Mouse (Mus musculus): ENCODE data around the gene Gjc2. TPM values are rescaled to one million over a fixed set of nuclear protein-coding genes. Genes with fewer than 3 reads are reported as not detected.
"Not testable (repeated sequence)": the region's sequence is repeated elsewhere in the genome, so short reads cannot be mapped to it uniquely, and the experiment has no call there.

The Gjc2 gene
- polyA plus RNA-seq, 1 experiment from 2014 or later = not detected

- not testable (repeated sequence) for H3K27me3 ChIP-seq (ENCODE audit: control insufficient read depth, insufficient read depth, low read length); H3K4me2 ChIP-seq (ENCODE audit: low read depth); H3K4me3 ChIP-seq (ENCODE audit: low read depth, low read length); H3K9ac ChIP-seq (ENCODE audit: low read length); ATAC-seq (ENCODE audit: insufficient read depth, low FRiP score, low TSS enrichment); H3K4me1 ChIP-seq (ENCODE audit: control insufficient read depth, insufficient read depth, low read length); H3K27ac ChIP-seq (ENCODE audit: low read depth, low read length); H3K9me3 ChIP-seq (ENCODE audit: control insufficient read depth, low read length); DNase-seq (ENCODE audit: low spot score)
- H3K36me3 ChIP-seq (ENCODE audit: control insufficient read depth, insufficient read depth, low read length) = peaks cover 15% of the 10 kb centered on the region
- WGBS = 86% methylated on average over 9 of the region's 9 CpGs
Measured at GRCm38 (mm10) chr11:59211561-59211960, 28.5 kb upstream of the Gjc2 start.

GRCm38 (mm10) chr11:59210020-59210419 is 27.0 kb upstream of the Gjc2 start:
- Histone ChIP-seq H3K4me3 (ENCODE audit: low read depth, low read length) (no peak overlapping the region), H3K4me2 (ENCODE audit: low read depth) (no peak overlapping the region), H3K4me1 (ENCODE audit: control insufficient read depth, insufficient read depth, low read length) (0 out of 2 replicates have a peak, but pooled peaks cover 8% of the 10 kb centered on the region), H3K27ac (ENCODE audit: low read depth, low read length) (no peak overlapping the region), H3K9ac (ENCODE audit: low read length) (no peak overlapping the region), H3K9me3 (ENCODE audit: control insufficient read depth, low read length) (no peaks in the 10 kb centered on the region), H3K27me3 (ENCODE audit: control insufficient read depth, insufficient read depth, low read length) (no peaks in the 10 kb centered on the region), H3K36me3 (ENCODE audit: control insufficient read depth, insufficient read depth, low read length) (peaks cover 17% of the 10 kb centered on the region)
- ATAC-seq (ENCODE audit: insufficient read depth, low FRiP score, low TSS enrichment) (no peak), DNase-seq (ENCODE audit: low spot score) (no peak)
- WGBS = 88% methylated on average over 4 of the region's 4 CpGs

GRCm38 (mm10) chr11:59209580-59209979 is 26.6 kb upstream of the Gjc2 start:
- Histone ChIP-seq H3K4me1 (ENCODE audit: control insufficient read depth, insufficient read depth, low read length) (0 out of 2 replicates have a peak, but pooled peaks cover 8% of the 10 kb centered on the region), H3K9me3 (ENCODE audit: control insufficient read depth, low read length) (no peaks in the 10 kb centered on the region), H3K27me3 (ENCODE audit: control insufficient read depth, insufficient read depth, low read length) (no peaks in the 10 kb centered on the region), H3K27ac (ENCODE audit: low read depth, low read length) (no peak overlapping the region), H3K4me2 (ENCODE audit: low read depth) (no peak overlapping the region; the same call in 1 of the 2 replicates), H3K9ac (ENCODE audit: low read length) (no peak overlapping the region), H3K36me3 (ENCODE audit: control insufficient read depth, insufficient read depth, low read length) (peaks cover 17% of the 10 kb centered on the region), H3K4me3 (ENCODE audit: low read depth, low read length) (no peak overlapping the region; the same call in 1 of the 2 replicates)
- DNase-seq (ENCODE audit: low spot score) (no peak), ATAC-seq (ENCODE audit: insufficient read depth, low FRiP score, low TSS enrichment) (no peak)
- WGBS = 80% methylated on average over 5 of the region's 5 CpGs

- Histone ChIP-seq H3K4me2 (ENCODE audit: low read depth) (peak overlapping the region; percentile 82), H3K27ac (ENCODE audit: low read depth, low read length) (peak overlapping the region; percentile 50), H3K36me3 (ENCODE audit: control insufficient read depth, insufficient read depth, low read length) (peaks cover 17% of the 10 kb centered on the region), H3K9me3 (ENCODE audit: control insufficient read depth, low read length) (no peaks in the 10 kb centered on the region), H3K27me3 (ENCODE audit: control insufficient read depth, insufficient read depth, low read length) (no peaks in the 10 kb centered on the region), H3K9ac (ENCODE audit: low read length) (peak overlapping the region; percentile 60), H3K4me3 (ENCODE audit: low read depth, low read length) (peak overlapping the region; percentile 64), H3K4me1 (ENCODE audit: control insufficient read depth, insufficient read depth, low read length) (0 out of 2 replicates have a peak, but pooled peaks cover 8% of the 10 kb centered on the region)
- ATAC-seq (ENCODE audit: insufficient read depth, low FRiP score, low TSS enrichment) (peak; percentile 45), DNase-seq (ENCODE audit: low spot score) (peak; percentile 78)
- 12% methylated on average over 18 of the region's 18 CpGs for WGBS
Measured at GRCm38 (mm10) chr11:59209003-59209441, 26.0 kb upstream of the Gjc2 start.

- H3K27ac ChIP-seq (ENCODE audit: low read depth, low read length) = peak within 1 kb of the TSS; percentile 50
- peak within 1 kb of the TSS; percentile 60 for H3K9ac ChIP-seq (ENCODE audit: low read length)
- H3K4me3 ChIP-seq (ENCODE audit: low read depth, low read length) = peak within 1 kb of the TSS; percentile 64
- H3K4me1 ChIP-seq (ENCODE audit: control insufficient read depth, insufficient read depth, low read length) = 0 out of 2 replicates have a peak, but pooled peaks cover 8% of the 10 kb centered on the region
- H3K9me3 ChIP-seq (ENCODE audit: control insufficient read depth, low read length) = no peaks in the 10 kb centered on the region
- peak; percentile 87 for ATAC-seq (ENCODE audit: insufficient read depth, low FRiP score, low TSS enrichment)
- H3K27me3 ChIP-seq (ENCODE audit: control insufficient read depth, insufficient read depth, low read length) = no peaks in the 10 kb centered on the region
- peak within 1 kb of the TSS; percentile 82 for H3K4me2 ChIP-seq (ENCODE audit: low read depth)
- peaks cover 17% of the 10 kb centered on the region for H3K36me3 ChIP-seq (ENCODE audit: control insufficient read depth, insufficient read depth, low read length)
- under 1% methylated on average over 54 of the region's 67 CpGs for WGBS
- DNase-seq (ENCODE audit: low spot score) = peak; percentile 99
Measured at GRCm38 (mm10) chr11:59208153-59208831, 25.3 kb upstream of the Gjc2 start, which contains the start of gene 2310033P09Rik. Gene 2310033P09Rik (plus strand): TSS chr11:59208321.

- peak; percentile 97 for DNase-seq (ENCODE audit: low spot score)
- no peak within 1 kb of the TSS for H3K27ac ChIP-seq (ENCODE audit: low read depth, low read length)
- H3K4me1 ChIP-seq (ENCODE audit: control insufficient read depth, insufficient read depth, low read length) = peaks cover 12% of the 10 kb centered on the region
- WGBS = under 1% methylated on average over 63 of the region's 63 CpGs
- H3K4me2 ChIP-seq (ENCODE audit: low read depth) = peak within 1 kb of the TSS; percentile 77
- H3K9me3 ChIP-seq (ENCODE audit: control insufficient read depth, low read length) = no peaks in the 10 kb centered on the region
- peak within 1 kb of the TSS; percentile 73 for H3K9ac ChIP-seq (ENCODE audit: low read length)
- no peaks in the 10 kb centered on the region for H3K27me3 ChIP-seq (ENCODE audit: control insufficient read depth, insufficient read depth, low read length)
- ATAC-seq (ENCODE audit: insufficient read depth, low FRiP score, low TSS enrichment) = peak; percentile 92
- H3K36me3 ChIP-seq (ENCODE audit: control insufficient read depth, insufficient read depth, low read length) = peaks cover 2% of the 10 kb centered on the region; the same call in 1 of the 2 replicates
- peak within 1 kb of the TSS; percentile 82 for H3K4me3 ChIP-seq (ENCODE audit: low read depth, low read length)
Measured at GRCm38 (mm10) chr11:59202081-59202995, 19.3 kb upstream of the Gjc2 start, which contains the start of gene Mrpl55. Gene Mrpl55 (plus strand): TSS chr11:59202486.

- no peak for ATAC-seq (ENCODE audit: insufficient read depth, low FRiP score, low TSS enrichment)
- H3K4me1 ChIP-seq (ENCODE audit: control insufficient read depth, insufficient read depth, low read length) = peaks cover 12% of the 10 kb centered on the region
- no peaks in the 10 kb centered on the region for H3K27me3 ChIP-seq (ENCODE audit: control insufficient read depth, insufficient read depth, low read length)
- H3K4me3 ChIP-seq (ENCODE audit: low read depth, low read length) = peak overlapping the region; percentile 82
- WGBS = 36% methylated on average over 16 of the region's 16 CpGs
- no peak for DNase-seq (ENCODE audit: low spot score)
- peaks cover 2% of the 10 kb centered on the region; the same call in 1 of the 2 replicates for H3K36me3 ChIP-seq (ENCODE audit: control insufficient read depth, insufficient read depth, low read length)
- H3K4me2 ChIP-seq (ENCODE audit: low read depth) = peak overlapping the region; percentile 77
- no peaks in the 10 kb centered on the region for H3K9me3 ChIP-seq (ENCODE audit: control insufficient read depth, low read length)
- H3K27ac ChIP-seq (ENCODE audit: low read depth, low read length) = no peak overlapping the region
- peak overlapping the region; percentile 73 for H3K9ac ChIP-seq (ENCODE audit: low read length)
Measured at GRCm38 (mm10) chr11:59201216-59202002, 18.4 kb upstream of the Gjc2 start.

GRCm38 (mm10) chr11:59196230-59196629 is 13.2 kb upstream of the Gjc2 start:
- no peak overlapping the region for H3K4me2 ChIP-seq (ENCODE audit: low read depth)
- no peaks in the 10 kb centered on the region for H3K4me1 ChIP-seq (ENCODE audit: control insufficient read depth, insufficient read depth, low read length)
- no peak overlapping the region for H3K27ac ChIP-seq (ENCODE audit: low read depth, low read length)
- ATAC-seq (ENCODE audit: insufficient read depth, low FRiP score, low TSS enrichment) = no peak
- H3K36me3 ChIP-seq (ENCODE audit: control insufficient read depth, insufficient read depth, low read length) = no peaks in the 10 kb centered on the region
- H3K9ac ChIP-seq (ENCODE audit: low read length) = no peak overlapping the region
- H3K4me3 ChIP-seq (ENCODE audit: low read depth, low read length) = no peak overlapping the region
- H3K9me3 ChIP-seq (ENCODE audit: control insufficient read depth, low read length) = no peaks in the 10 kb centered on the region
- no peak for DNase-seq (ENCODE audit: low spot score)
- no peaks in the 10 kb centered on the region for H3K27me3 ChIP-seq (ENCODE audit: control insufficient read depth, insufficient read depth, low read length)

Measured in neural tube, embryonic 11.5 days (tissue).